Mouse (Mus musculus): ENCODE data around the gene Cts8. TPM values are rescaled to one million over a fixed set of nuclear protein-coding genes. Genes with fewer than 3 reads are reported as not detected.

Gene Cts8
- total RNA-seq (2015; ENCODE audit: low replicate concordance) (not detected in 2 replicates), total RNA-seq (2017; ENCODE audit: low replicate concordance) (not detected in 2 replicates)

DNA sequence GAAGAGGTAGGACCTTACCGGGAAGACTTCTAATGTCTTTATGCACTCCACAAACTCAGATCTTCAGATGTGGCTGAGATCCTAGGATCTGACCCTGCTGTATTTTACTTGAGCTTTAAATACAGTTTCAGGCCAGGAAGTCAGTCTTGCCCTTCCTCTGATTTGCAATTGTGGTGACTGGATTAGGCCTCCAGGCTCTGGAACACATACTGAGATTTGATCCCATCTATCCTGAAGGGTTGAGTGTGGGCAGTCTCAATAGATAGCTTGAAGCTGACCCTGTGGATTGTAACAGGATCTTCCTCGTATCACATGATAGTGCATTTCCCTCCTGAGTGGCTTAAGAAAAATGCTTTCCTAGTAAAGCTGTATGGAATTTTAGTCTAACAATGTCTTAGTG is at the start of gene Cts8:
TSS of gene Cts8 (minus strand) at position 101 of the 400 bp plus-strand sequence.
- no peak for ATAC-seq (replicated peaks; ENCODE audit: low FRiP score, poor library complexity, severe bottlenecking)

DNA sequence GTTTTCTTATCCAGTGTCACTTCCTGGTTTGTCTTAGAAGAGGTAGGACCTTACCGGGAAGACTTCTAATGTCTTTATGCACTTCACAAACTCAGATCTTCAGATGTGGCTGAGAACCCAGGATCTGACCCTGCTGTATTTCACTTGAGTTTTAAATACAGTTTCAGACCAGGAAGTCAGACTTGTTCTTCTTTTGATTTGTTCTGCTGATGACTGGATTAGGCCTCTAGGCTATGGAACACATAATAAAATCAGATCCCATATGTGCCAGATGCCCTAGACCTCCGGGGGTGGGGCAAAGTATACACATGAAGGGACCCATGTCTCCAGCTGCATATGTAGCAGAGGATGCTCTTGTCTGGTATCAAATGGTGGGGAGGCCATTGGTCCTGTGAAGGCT is 33.6 kb upstream of the Cts8 start, which contains the start of gene Gm49398:
TSS of gene Gm49398 (minus strand) at position 101 of the 400 bp plus-strand sequence.
- ATAC-seq (replicated peaks; ENCODE audit: low FRiP score, poor library complexity, severe bottlenecking): no peak

DNA sequence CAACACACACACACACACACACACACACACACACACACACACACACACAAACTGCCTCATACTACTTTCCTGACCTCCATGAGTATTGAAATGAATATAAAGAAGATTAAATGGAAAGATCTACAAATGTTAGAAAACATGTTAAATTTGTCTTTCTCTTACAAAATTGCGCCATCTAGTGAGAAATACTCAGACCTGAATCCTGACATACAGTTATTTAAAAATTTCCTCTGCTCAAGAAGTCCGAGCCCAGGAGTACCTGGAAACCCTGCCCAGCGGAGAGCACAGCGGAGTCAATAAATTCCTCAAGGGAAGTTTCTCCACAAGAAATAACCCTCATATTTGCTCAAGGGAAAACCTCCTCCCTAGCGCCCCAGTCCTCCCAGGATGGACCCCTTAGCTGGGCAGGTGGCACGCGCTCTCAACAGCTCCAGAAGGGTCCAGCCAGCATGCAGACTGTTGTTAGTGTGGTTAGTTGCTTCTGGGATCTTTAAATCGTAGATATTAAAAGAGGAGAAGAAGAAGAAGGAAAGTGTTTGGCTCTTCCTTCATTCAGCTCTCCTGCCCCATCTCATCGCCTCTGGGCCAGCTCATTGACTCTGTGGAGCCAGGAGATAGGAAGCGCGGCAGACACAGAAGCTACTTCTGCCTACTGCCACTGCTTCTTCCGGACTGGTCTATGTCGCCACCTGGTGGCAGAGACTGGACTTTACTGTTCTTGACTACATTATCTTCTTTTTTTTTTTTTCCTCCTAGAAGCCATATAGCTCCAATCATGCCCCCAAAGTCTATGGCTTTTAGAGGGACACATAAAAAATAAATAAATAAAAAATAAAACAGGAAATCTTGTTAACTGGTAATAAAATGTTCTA is 13.8 kb downstream of the Cts8 start:
- no peak for ATAC-seq (replicated peaks; ENCODE audit: low FRiP score, poor library complexity, severe bottlenecking)

DNA sequence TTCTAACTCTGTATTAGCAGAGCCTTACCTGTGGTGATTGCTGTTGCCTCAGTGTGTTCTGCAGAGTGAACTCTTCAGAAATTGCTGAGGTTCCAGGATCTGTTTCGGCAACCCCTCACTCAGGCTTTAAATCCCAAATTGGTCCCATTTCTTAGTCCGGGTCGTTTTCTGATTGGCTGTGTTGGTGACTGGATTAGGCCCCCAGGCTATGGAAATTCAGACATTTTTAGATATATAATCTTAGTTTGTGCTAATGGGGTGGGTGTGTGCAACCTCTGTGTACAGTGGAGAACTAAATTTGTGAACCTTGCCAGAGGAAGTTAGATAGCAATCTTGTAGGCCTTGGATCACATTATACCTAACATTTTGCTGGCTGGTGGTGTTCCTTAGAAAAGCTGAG is 51.8 kb downstream of the Cts8 start, which contains the start of gene Cts6:
TSS of gene Cts6 (minus strand) at position 101 of the 400 bp plus-strand sequence.
- no peak for ATAC-seq (replicated peaks; ENCODE audit: low FRiP score, poor library complexity, severe bottlenecking)

Other genes starting within 250 kb of the Cts8 start
- gene Ctsj, start 249.4 kb downstream of the Cts8 start, total RNA-seq (2015; ENCODE audit: low replicate concordance): not detected in 2 replicates
- not detected in 2 replicates for gene Ctsj, start 249.4 kb downstream of the Cts8 start, total RNA-seq (2017; ENCODE audit: low replicate concordance)
- gene Ctsq, start 214.7 kb downstream of the Cts8 start, total RNA-seq (2015; ENCODE audit: low replicate concordance): not detected in 2 replicates
- not detected in 2 replicates for gene Ctsq, start 214.7 kb downstream of the Cts8 start, total RNA-seq (2017; ENCODE audit: low replicate concordance)
- gene Ctsr, start 91.1 kb downstream of the Cts8 start, total RNA-seq (2015; ENCODE audit: low replicate concordance): not detected in 2 replicates
- not detected in 2 replicates for gene Ctsr, start 91.1 kb downstream of the Cts8 start, total RNA-seq (2017; ENCODE audit: low replicate concordance)
- gene Cts6, start 51.9 kb downstream of the Cts8 start, total RNA-seq (2015; ENCODE audit: low replicate concordance): not detected in 2 replicates
- gene Cts6, start 51.9 kb downstream of the Cts8 start, total RNA-seq (2017; ENCODE audit: low replicate concordance): not detected in 2 replicates
- gene Gm49398, start 33.5 kb upstream of the Cts8 start, total RNA-seq (2015; ENCODE audit: low replicate concordance): not detected in 2 replicates
- not detected in 2 replicates for gene Gm49398, start 33.5 kb upstream of the Cts8 start, total RNA-seq (2017; ENCODE audit: low replicate concordance)
- gene Cts7, start 102.8 kb upstream of the Cts8 start, total RNA-seq (2015; ENCODE audit: low replicate concordance): not detected in 2 replicates
- not detected in 2 replicates for gene Cts7, start 102.8 kb upstream of the Cts8 start, total RNA-seq (2017; ENCODE audit: low replicate concordance)